Mouse (Mus musculus) ES-Bruce4 (cell line): ENCODE results near the gene Plekhh2. TPM values are rescaled to one million over a fixed set of nuclear protein-coding genes. Genes with fewer than 3 reads are reported as not detected.

ENCODE experiments used
- H3K27ac ChIP-seq: 2 replicates; pipeline ENCODE4 v1.5.1; 2012; ENCODE audit warnings: low read length, inconsistent platforms; ENCODE audit not compliant: insufficient read depth
- H3K27me3 ChIP-seq: 2 replicates; pipeline ENCODE4 v1.6.1; 2012; ENCODE audit warnings: mild to moderate bottlenecking, low read length, inconsistent platforms; ENCODE audit not compliant: control insufficient read depth, poor library complexity, insufficient read depth, severe bottlenecking
- H3K36me3 ChIP-seq: 2 replicates; pipeline ENCODE4 v1.6.1; 2012; ENCODE audit warnings: inconsistent platforms, mild to moderate bottlenecking, low read length, moderate library complexity; ENCODE audit not compliant: control insufficient read depth, poor library complexity, insufficient read depth, severe bottlenecking
- H3K4me1 ChIP-seq: one replicate; pipeline ENCODE4 v1.8.1; 2011; ENCODE audit warnings: low read length; ENCODE audit not compliant: control insufficient read depth, insufficient read depth
- H3K4me3 ChIP-seq: 2 replicates; pipeline ENCODE4 v1.5.1; 2011; ENCODE audit warnings: low read depth, mild to moderate bottlenecking, low read length
- H3K9ac ChIP-seq: 2 replicates; pipeline ENCODE4 v1.6.1; 2012; ENCODE audit warnings: low read depth, mild to moderate bottlenecking, inconsistent platforms; ENCODE audit not compliant: poor library complexity, severe bottlenecking
- H3K9me3 ChIP-seq: replicated peaks from 2 replicates; pipeline ENCODE4 v1.6.1; 2012; ENCODE audit warnings: mild to moderate bottlenecking, low read length, inconsistent platforms; ENCODE audit not compliant: control insufficient read depth, poor library complexity, insufficient read depth, severe bottlenecking
- CTCF ChIP-seq: IDR thresholded peaks from one replicate; pipeline ENCODE4 v1.8.1; 2011; ENCODE audit warnings: low read depth, low read length
- EP300 ChIP-seq: IDR thresholded peaks from 2 replicates; pipeline ENCODE4 v1.6.1; 2011; ENCODE audit warnings: low read depth, low read length; ENCODE audit not compliant: insufficient read depth
- POLR2A ChIP-seq: IDR thresholded peaks from one replicate; pipeline ENCODE4 v1.8.1; 2011; ENCODE audit warnings: low read length; ENCODE audit not compliant: insufficient read depth
- polyA plus RNA-seq: library from polyadenylated mRNA; stranded (reverse); fragments of >200 nt; gene quantifications from 2 replicates; pipeline ENCODE4 v1.2.4, GENCODE M21; 2011; ENCODE audit warnings: low read depth; ENCODE audit not compliant: missing spikeins, insufficient read depth, insufficient read length

Gene Plekhh2
- polyA plus RNA-seq, 1 experiment, result 10.5 TPM

- H3K9ac ChIP-seq, result no peak overlapping the region
- H3K4me3 ChIP-seq, result no peak overlapping the region
- no peaks in the 10 kb centered on the region for H3K4me1 ChIP-seq
- H3K9me3 ChIP-seq, result no peaks in the 10 kb centered on the region
- no peak for TF ChIP-seq CTCF
- TF ChIP-seq EP300, result no peak
- no peak for TF ChIP-seq POLR2A
- no peaks in the 10 kb centered on the region for H3K27me3 ChIP-seq
- H3K27ac ChIP-seq, result no peak overlapping the region
- H3K36me3 ChIP-seq, result no peaks in the 10 kb centered on the region
These were observed 146.5 kb downstream of the Plekhh2 start for GRCm38 (mm10) chr17:84658195-84658594.

DNA sequence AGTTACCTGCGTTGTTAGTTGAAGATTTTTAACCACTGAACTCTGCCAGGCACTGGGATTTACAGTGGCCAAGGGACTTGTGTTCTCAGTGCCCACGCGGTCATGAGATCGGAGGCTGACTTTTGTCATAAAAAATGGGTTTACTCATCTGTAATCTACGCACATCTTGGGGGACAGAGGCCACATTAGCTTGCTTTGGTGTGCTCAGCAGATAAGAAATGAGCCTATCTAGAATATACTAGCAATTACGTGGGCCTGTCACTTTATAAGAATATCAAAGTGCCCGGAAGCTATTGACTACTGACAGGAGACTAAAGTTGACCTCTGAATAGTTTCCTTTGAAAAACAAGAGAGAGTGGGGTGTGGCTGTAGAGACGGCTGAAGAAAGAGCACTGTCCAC lies 147.3 kb downstream of the Plekhh2 start:
- TF ChIP-seq EP300 (no peak), CTCF (no peak), POLR2A (no peak)
- no peaks in the 10 kb centered on the region for H3K27me3 ChIP-seq
- H3K4me3 ChIP-seq, result no peak overlapping the region

GRCm38 (mm10) chr17:84665053-84665452 lies 153.4 kb downstream of the Plekhh2 start:
- no peaks in the 10 kb centered on the region for H3K4me1 ChIP-seq
- TF ChIP-seq EP300, result no peak
- no peak for TF ChIP-seq CTCF
- no peak for TF ChIP-seq POLR2A
- no peak overlapping the region for H3K4me3 ChIP-seq
- no peak overlapping the region for H3K27ac ChIP-seq
- H3K9ac ChIP-seq, result no peak overlapping the region
- no peaks in the 10 kb centered on the region for H3K27me3 ChIP-seq
- H3K9me3 ChIP-seq, result no peaks in the 10 kb centered on the region
- no peaks in the 10 kb centered on the region for H3K36me3 ChIP-seq

More for the DNA sequence above, 147.3 kb downstream of the Plekhh2 start:
- Histone ChIP-seq H3K9ac (no peak overlapping the region), H3K4me1 (no peaks in the 10 kb centered on the region), H3K36me3 (no peaks in the 10 kb centered on the region), H3K27ac (no peak overlapping the region), H3K9me3 (no peaks in the 10 kb centered on the region)

GRCm38 (mm10) chr17:84665691-84666090 lies 154.0 kb downstream of the Plekhh2 start:
- Histone ChIP-seq H3K36me3 (no peaks in the 10 kb centered on the region), H3K27me3 (no peaks in the 10 kb centered on the region), H3K4me3 (no peak overlapping the region), H3K27ac (no peak overlapping the region), H3K9me3 (no peaks in the 10 kb centered on the region), H3K9ac (no peak overlapping the region), H3K4me1 (no peaks in the 10 kb centered on the region)
- no peak for TF ChIP-seq CTCF
- no peak for TF ChIP-seq EP300
- no peak for TF ChIP-seq POLR2A

- H3K9ac ChIP-seq, result no peak overlapping the region
- TF ChIP-seq POLR2A, result no peak
- TF ChIP-seq CTCF, result no peak
- no peak for TF ChIP-seq EP300
- H3K36me3 ChIP-seq, result no peaks in the 10 kb centered on the region
- no peaks in the 10 kb centered on the region for H3K4me1 ChIP-seq
- no peaks in the 10 kb centered on the region for H3K27me3 ChIP-seq
- no peaks in the 10 kb centered on the region for H3K9me3 ChIP-seq
- no peak overlapping the region for H3K27ac ChIP-seq
- no peak overlapping the region for H3K4me3 ChIP-seq
These were observed 156.2 kb downstream of the Plekhh2 start for GRCm38 (mm10) chr17:84667848-84668247.

Other genes with a start within 250 kb of the Plekhh2 start
- 38.0 and 51.2 TPM in 2 replicates for gene Thada, start 45.7 kb upstream of the Plekhh2 start, polyA plus RNA-seq
- gene Dync2li1, start 114.6 kb downstream of the Plekhh2 start, polyA plus RNA-seq, result 25.4 and 26.3 TPM in 2 replicates
- not detected in 2 replicates for gene Abcg8, start 164.4 kb downstream of the Plekhh2 start, polyA plus RNA-seq
- gene Abcg5, start 171.1 kb downstream of the Plekhh2 start, polyA plus RNA-seq, result not detected in 2 replicates